Mouse (Mus musculus): ENCODE measurements around the gene Foxm1. TPM values are rescaled to one million over a fixed set of nuclear protein-coding genes. Genes with fewer than 3 reads are reported as not detected.
"Not testable (repeated sequence)": the region's sequence is repeated elsewhere in the genome, so short reads cannot be mapped to it uniquely, and the experiment has no call there.

Foxm1 gene
- total RNA-seq, 2 experiments from 2014 or later: 0.84 to 1.3 TPM

DNA sequence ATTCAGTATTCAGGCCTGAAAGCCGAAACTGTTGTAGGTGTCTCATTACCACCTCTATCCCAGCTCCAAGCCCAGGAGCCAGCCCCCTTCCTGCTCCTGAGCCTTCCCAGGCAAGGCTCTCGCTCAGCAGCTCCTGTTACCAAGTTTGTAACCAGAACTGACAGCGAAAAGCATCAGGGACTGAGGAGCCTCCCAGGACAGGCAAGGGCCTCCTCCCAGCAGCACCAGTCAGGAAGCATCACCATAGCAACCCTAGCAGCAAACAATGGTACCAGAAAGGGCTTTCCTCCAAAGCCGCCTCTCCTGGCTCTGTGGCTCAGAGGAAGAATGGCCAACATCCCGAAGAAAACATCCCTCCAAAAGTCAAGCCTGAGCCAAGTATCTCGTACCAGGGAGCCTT is 12.4 kb downstream of the Foxm1 start, which contains the start of the genes Tex52 and Gm44596:
Gene Tex52, plus strand, starts transcription at position 265 of the 400 bp plus-strand sequence.
Gene Gm44596, plus strand, starts transcription at position 312 of the 400 bp plus-strand sequence.
- peak; percentile 60 to 72 for DNase-seq (ENCODE audit: low spot score in 2 of 2)

DNA sequence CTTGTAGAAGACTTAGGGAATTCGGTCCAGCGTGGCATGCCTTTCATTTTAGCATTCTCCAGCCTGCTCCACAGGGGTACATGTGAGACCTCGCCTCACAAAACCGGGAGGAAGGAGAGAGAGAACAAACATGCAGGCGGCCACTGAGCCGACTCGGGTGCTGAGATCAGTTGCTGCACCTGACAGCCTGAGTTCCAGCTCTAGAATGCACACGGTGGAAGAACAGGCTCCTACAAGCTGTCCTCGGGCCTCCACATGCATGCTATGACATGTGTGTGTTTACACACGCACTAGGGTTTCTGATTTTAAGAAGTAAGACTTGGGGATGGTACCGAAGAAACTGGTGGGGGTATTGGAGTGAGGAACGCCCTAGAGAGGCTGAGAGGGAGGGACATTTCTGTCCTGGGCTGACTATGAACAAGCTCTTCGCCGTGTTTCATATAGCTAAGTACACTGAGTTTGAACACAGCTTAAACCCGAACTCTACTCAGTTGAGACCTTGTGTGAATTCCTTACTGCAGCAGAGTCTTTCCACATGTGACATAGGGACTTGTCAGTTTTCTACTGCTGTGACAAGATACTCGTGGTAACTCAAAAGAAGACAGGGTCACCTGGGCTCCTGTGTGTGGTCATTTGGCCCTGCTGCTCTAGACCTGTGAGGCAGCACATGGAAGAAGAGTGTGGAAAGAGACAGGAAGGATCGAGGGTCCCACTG is 13.8 kb downstream of the Foxm1 start:
- DNase-seq (ENCODE audit: low spot score in 2 of 2): no peak

DNA sequence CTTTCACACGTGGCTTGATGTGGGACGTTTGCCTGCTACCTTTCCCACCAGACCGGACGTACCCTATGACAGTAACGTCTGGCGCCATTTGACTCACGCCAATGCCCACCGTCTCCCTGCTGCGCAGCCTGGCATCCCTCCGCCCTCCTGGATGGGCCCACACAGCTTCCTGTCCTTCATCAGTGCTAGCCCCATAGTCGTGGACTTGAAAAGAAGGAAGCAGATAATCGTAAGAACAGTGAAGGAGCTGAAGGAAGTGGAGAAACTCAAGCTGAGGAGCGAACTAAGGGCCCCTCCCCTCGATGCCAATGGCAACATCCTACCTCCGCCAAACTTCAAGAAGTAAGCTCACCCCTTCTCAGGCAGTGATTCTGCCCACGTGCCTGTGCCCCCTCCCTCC is 16.9 kb downstream of the Foxm1 start:
- no peak for DNase-seq (ENCODE audit: low spot score in 2 of 2)

DNA sequence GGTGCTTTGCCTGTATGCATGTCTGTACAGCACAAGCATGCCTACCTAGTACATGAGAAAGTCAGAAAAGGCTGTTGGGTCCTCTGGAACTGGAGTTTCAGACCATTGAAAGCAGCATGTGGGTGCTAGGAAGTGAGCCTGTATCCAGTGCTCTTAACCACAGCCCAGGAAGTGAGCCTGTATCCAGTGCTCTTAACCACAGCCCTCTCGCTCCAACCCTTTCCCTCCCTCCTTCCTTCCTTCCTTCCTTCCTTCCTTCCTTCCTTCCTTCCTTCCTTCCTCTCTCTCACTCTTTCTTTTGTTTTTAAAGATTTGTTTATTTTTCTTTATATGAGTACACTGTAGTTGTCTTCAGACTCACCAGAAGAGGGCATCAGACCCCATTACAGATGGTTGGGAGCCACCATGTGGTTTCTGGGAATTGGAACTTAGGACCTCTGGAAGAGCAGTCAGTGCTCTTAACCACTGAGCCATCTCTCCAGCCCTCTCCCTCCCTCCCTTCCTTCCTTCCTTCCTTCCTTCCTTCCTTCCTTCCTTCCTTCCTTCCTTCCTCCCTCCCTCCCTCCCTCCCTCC is 17.9 kb downstream of the Foxm1 start:
- DNase-seq (ENCODE audit: low spot score in 2 of 2): not testable (repeated sequence)

GRCm38 (mm10) chr6:128381254-128381653 is 18.5 kb downstream of the Foxm1 start:
- no peak for DNase-seq (ENCODE audit: low spot score in 2 of 2)

GRCm38 (mm10) chr6:128383752-128384151 is 21.0 kb downstream of the Foxm1 start:
- no peak for DNase-seq (ENCODE audit: low spot score in 2 of 2)

DNA sequence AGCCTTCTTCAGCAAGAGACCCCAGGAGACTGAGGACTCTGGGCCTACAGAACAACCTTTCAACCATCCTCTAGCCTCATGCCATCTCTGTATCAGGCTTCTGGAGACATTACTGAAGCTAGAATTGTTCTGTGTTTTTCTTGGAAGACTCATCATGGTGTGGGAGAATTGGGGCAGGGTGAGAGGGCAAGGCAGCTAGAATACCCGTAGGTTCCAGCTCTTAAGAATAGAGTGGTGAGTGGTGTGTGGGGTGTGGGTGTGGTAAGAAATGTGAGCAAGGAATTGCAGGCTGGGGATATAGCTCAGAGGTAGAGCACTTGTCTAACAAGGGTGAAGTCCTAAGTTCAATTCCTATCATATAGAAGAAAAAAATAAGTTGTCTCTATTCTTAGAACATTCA is 22.3 kb downstream of the Foxm1 start:
- no peak for DNase-seq (ENCODE audit: low spot score in 2 of 2)

- DNase-seq (ENCODE audit: low spot score in 2 of 2): no peak
These were observed 26.4 kb downstream of the Foxm1 start for GRCm38 (mm10) chr6:128389185-128389584.

DNA sequence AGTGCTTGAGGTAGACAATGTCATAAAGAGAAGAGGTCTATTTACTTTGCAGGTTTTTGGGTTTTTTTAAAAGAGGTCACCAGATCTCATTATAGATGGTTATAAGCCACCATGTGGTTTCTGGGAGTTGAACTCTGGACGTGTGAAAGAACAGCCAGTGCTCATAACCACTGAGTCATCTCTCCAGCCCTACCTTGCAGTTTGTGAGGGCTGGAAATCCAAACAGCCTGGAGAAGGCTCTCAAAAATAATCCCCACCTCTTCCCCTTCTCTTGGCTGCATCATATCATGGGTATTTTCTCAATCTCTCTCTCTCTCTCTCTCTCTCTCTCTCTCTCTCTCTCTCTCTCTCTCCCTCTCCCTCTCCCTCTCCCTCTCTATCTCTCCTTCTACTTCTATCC is 27.9 kb downstream of the Foxm1 start:
- DNase-seq (ENCODE audit: low spot score in 2 of 2): no peak

DNA sequence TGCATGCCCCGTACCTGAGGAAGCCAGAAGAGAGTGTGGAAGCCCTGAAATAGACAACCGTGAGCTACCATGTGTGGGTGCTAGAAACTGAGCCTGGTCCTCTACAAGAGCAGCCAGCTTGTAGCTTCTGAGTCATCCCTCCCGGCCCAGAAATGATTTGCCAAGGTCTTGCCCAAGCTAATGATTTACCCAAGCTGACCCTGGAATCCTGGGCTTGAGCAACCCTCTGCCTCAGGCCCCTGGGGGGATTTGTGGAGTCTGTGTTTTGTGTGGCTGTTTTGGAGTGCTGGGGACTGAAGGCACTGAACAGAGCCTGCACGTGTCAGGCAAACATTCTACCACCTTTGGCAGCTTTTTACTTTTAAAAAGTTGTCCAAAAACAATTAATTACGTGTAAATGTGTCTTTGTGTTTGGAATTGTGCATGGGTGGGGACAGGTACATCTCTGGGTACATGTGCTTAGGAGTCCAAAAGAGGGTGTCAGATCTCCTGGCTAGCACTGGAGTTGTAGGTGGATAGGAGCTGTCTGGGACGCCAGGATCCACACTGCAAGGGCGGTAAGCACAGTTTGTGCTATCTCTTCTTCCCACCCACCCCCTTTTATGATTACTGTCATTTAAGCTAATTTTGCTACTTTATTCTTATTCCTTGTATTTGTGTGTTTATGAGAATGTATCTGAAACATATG is 35.0 kb downstream of the Foxm1 start:
- DNase-seq (ENCODE audit: low spot score in 2 of 2): peak in 1 of 2 experiments; percentile 57

DNA sequence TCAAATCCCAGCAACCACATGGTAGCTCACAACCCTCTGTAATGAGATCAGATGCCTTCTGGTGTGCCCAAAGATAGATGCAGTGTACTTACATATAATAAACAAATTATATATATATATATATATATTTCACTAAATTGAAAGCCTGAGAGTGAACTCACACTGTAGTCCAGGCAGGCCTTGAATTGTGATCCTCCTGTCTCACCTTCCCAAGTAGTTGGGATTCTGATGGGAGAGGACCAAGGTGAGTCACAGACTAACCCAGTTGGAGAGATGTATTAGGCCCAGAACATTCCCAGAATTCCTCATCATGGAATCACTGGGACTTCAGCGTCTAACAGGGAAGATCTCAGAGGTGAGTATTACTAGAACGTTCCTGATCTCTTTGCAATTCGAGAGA is 36.2 kb downstream of the Foxm1 start, which contains the start of gene Nrip2:
Gene Nrip2, plus strand, starts transcription at position 301 of the 400 bp plus-strand sequence.
- no peak for DNase-seq (ENCODE audit: low spot score in 2 of 2)

DNA sequence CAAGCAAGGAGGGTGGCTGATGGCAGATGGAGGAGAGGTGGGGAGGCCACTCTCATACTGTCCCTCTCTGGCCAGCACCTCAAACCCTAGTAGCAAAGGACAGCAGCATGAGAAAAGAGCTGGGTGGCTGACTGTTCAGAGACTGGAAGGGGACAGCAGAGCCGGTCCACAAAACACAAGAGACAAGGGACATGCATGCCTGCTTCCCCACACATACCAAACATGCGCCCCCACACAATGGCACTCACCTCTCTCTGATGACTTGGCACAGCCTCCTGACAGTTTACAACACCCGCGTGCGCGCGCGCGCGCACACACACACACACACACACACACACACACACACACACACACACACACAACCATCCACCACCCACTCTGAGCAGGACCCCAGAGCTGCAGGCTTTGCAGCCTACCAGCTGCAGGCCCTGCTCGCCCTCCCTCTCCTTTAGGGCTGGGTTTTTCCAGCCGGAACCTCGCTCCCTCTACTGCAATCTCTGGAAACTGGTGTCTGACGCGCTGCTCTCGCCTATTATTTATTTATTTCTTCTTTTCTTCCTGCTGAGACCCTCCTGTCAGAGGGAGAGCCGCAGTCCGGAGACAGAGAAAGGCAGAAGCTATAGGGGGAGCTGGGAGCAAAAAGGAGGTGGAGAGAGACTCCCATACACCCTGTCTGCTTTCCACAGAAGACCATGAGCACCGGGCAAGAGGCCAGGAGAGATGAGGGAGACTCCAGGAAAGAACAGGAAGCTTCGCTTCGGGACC is 36.8 kb downstream of the Foxm1 start:
- DNase-seq (ENCODE audit: low spot score in 2 of 2): peak in 1 of 2 experiments; percentile 62

- DNase-seq (ENCODE audit: low spot score in 2 of 2): no peak
These were observed 41.9 kb downstream of the Foxm1 start for GRCm38 (mm10) chr6:128404708-128405107.

GRCm38 (mm10) chr6:128408544-128409125 is 45.9 kb downstream of the Foxm1 start:
- no peak for DNase-seq (ENCODE audit: low spot score in 2 of 2)

- no peak for DNase-seq (ENCODE audit: low spot score in 2 of 2)
These were observed 47.5 kb downstream of the Foxm1 start for GRCm38 (mm10) chr6:128410305-128410704.

- DNase-seq (ENCODE audit: low spot score in 2 of 2): peak; percentile 67 to 95
These were observed 48.3 kb downstream of the Foxm1 start for GRCm38 (mm10) chr6:128411115-128411514.

- no peak for DNase-seq (ENCODE audit: low spot score in 2 of 2)
These were observed 53.4 kb downstream of the Foxm1 start for GRCm38 (mm10) chr6:128416169-128416568.

- DNase-seq (ENCODE audit: low spot score in 2 of 2): no peak
These were observed 55.3 kb downstream of the Foxm1 start for GRCm38 (mm10) chr6:128418076-128418475.

- DNase-seq (ENCODE audit: low spot score in 2 of 2): peak in 1 of 2 experiments; percentile 44
These were observed 58.3 kb downstream of the Foxm1 start for GRCm38 (mm10) chr6:128421036-128421435.

GRCm38 (mm10) chr6:128421480-128421879 is 58.7 kb downstream of the Foxm1 start:
- no peak for DNase-seq (ENCODE audit: low spot score in 2 of 2)
